9 mouse cellular contexts compared by ENCODE assay signal in the genomic region with DNA sequence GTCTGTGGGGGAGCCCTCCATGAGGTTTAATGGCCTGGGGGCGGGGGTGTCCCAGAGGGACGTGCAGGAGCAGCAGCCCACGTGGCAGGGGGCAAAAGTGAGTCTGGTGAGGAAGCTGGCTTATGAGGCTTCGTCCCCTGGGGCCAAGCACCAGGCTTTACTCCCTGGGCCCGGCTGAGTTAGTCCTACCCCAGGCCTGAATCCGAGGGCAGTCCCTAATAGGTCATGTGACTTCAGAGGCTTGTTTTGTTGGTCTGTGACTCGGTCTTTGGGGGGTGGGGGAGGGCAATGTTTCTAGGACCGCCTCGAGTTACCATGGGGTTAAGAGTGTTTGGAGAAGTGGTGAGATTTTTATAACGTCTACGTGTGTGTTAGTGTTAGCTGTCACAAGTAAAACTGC. TPM values are rescaled to one million over a fixed set of nuclear protein-coding genes. Genes with fewer than 3 reads are reported as not detected.
DNase-seq lines count a peak whose midpoint lies in the region; ATAC-seq and TF ChIP-seq lines count a peak whose summit lies in the region.
"Had no signal": no experiment of that assay in that cellular context is flagged by ENCODE, and none has a peak within 500 bp of the region (broad histone marks: within the 10 kb centered on the region; RNA-seq: fewer than 3 reads in every experiment).

No protein-coding gene starts in this region.

- H3K36me3 ChIP-seq in heart, embryonic 16.5 days (ENCODE audit: control insufficient read depth, insufficient read depth) = no peaks in the 10 kb centered on the region
- H3K36me3 ChIP-seq in embryonic facial prominence, embryonic 14.5 days (ENCODE audit: control insufficient read depth, insufficient read depth, low read length) = no peaks in the 10 kb centered on the region
- no peaks in the 10 kb centered on the region for H3K36me3 ChIP-seq in myocyte (ENCODE audit: control insufficient read depth, insufficient read depth)
- H3K36me3 ChIP-seq: G1E had no signal

- H3ac ChIP-seq in myocyte (ENCODE audit: control insufficient read depth, insufficient read length) = no peak overlapping the region

- peak overlapping the region; percentile 31 for H3K4me2 ChIP-seq in heart, embryonic 16.5 days (ENCODE audit: low read depth, low read length)
- 0 out of 2 replicates have a peak overlapping the region, but pooled peaks have one; percentile 5 for H3K4me2 ChIP-seq in embryonic facial prominence, embryonic 14.5 days (ENCODE audit: low read depth, low read length)
- H3K4me2 ChIP-seq in myocyte (ENCODE audit: low read depth) = peak overlapping the region; percentile 19

- TF ChIP-seq POLR2A in myocyte (IDR thresholded peaks at IDR 0.05; ENCODE audit: insufficient read length, low read depth) = no peak

- H3K79me2 ChIP-seq in myocyte (ENCODE audit: control insufficient read depth, insufficient read depth) = no peaks in the 10 kb centered on the region

- no peak for ATAC-seq in heart, embryonic 16.5 days (replicated peaks; ENCODE audit: extremely low read depth, insufficient read depth, low FRiP score)
- ATAC-seq in embryonic facial prominence, embryonic 14.5 days (ENCODE audit: low read depth) = peak; percentile 4; the same call in 1 of the 2 replicates

- H3K27ac ChIP-seq in heart, embryonic 16.5 days (ENCODE audit: low read length) = no peak overlapping the region
- no peak overlapping the region for H3K27ac ChIP-seq in embryonic facial prominence, embryonic 14.5 days (replicated peaks; ENCODE audit: low read depth, low read length)

- WGBS in heart, embryonic 16.5 days = 35% methylated on average over 11 of the region's 11 CpGs
- WGBS in embryonic facial prominence, embryonic 14.5 days = 28% methylated on average over 11 of the region's 11 CpGs

- intact Hi-C loops in heart, postnatal 25 days (cut with DNase I) = loop anchor here (1.0 kb wide), 1 partner anchor 100 kb away; no protein-coding TSS in a partner anchor

- no peak for DNase-seq in heart, postnatal 25 days (ENCODE audit: low spot score)
- no peak for DNase-seq in embryonic facial prominence, embryonic 14.5 days (ENCODE audit: low spot score)
- DNase-seq in kidney, postnatal 14 days = peak; percentile 24
- DNase-seq in thymus, postnatal 0 days (ENCODE audit: low spot score) = no peak
- DNase-seq in urinary bladder, postnatal 14 days (ENCODE audit: low spot score) = no peak
- DNase-seq in adrenal gland, postnatal 4 days (ENCODE audit: low spot score in 2 of 2) = no peak

- peaks cover 7% of the 10 kb centered on the region for H3K4me1 ChIP-seq in heart, embryonic 16.5 days (ENCODE audit: control insufficient read depth, insufficient read depth, low read length)
- 0 out of 2 replicates have a peak, but pooled peaks cover 5% of the 10 kb centered on the region for H3K4me1 ChIP-seq in embryonic facial prominence, embryonic 14.5 days (ENCODE audit: control insufficient read depth, insufficient read depth, low read length)

- H3K27me3 ChIP-seq in heart, embryonic 16.5 days (ENCODE audit: control insufficient read depth, insufficient read depth, low read length) = no peaks in the 10 kb centered on the region
- no peaks in the 10 kb centered on the region for H3K27me3 ChIP-seq in embryonic facial prominence, embryonic 14.5 days (replicated peaks; ENCODE audit: control insufficient read depth, insufficient read depth, low read length)
- peaks cover 10% of the 10 kb centered on the region for H3K27me3 ChIP-seq in myocyte (ENCODE audit: control insufficient read depth, insufficient read depth, insufficient read length)

- no peak overlapping the region for H3K9ac ChIP-seq in heart, embryonic 16.5 days (ENCODE audit: low read length)
- H3K9ac ChIP-seq in embryonic facial prominence, embryonic 14.5 days (ENCODE audit: low read depth, low read length) = no peak overlapping the region

- H3K4me3 ChIP-seq in heart, embryonic 16.5 days (ENCODE audit: low read length) = no peak overlapping the region
- no peak overlapping the region for H3K4me3 ChIP-seq in embryonic facial prominence, embryonic 14.5 days (ENCODE audit: low read depth, low read length)
- no peak overlapping the region for H3K4me3 ChIP-seq in myocyte

- H3K9me3 ChIP-seq in heart, embryonic 16.5 days (replicated peaks; ENCODE audit: control insufficient read depth, low read length) = peaks cover 7% of the 10 kb centered on the region
- peaks cover 9% of the 10 kb centered on the region; the same call in 1 of the 2 replicates for H3K9me3 ChIP-seq in embryonic facial prominence, embryonic 14.5 days (ENCODE audit: control insufficient read depth, low read length)
- H3K9me3 ChIP-seq: G1E had no signal

TF ChIP-seq in myocyte, 11 proteins besides CTCF, POLR2A, EP300 and RAD21:
- TF ChIP-seq SRF (IDR thresholded peaks at IDR 0.05; ENCODE audit: control insufficient read depth, insufficient read length, low read depth) (no peak), CEBPB (IDR thresholded peaks at IDR 0.05; ENCODE audit: insufficient read depth, poor library complexity, severe bottlenecking) (no peak), E2F4 (IDR thresholded peaks at IDR 0.05; ENCODE audit: insufficient read depth) (no peak), MAX (IDR thresholded peaks at IDR 0.05; ENCODE audit: low read depth) (no peak), POLR2AphosphoS2 (IDR thresholded peaks at IDR 0.05; ENCODE audit: insufficient read length, low read depth) (no peak), USF1 (IDR thresholded peaks at IDR 0.05; ENCODE audit: low read depth) (no peak), MYOD1 (IDR thresholded peaks at IDR 0.05; ENCODE audit: control insufficient read depth in 1 of 3, insufficient read length in 2 of 3, low read depth in 2 of 3) (no peak), MYOG (IDR thresholded peaks at IDR 0.05; ENCODE audit: control insufficient read depth in 1 of 3, insufficient read depth in 1 of 3, insufficient read length in 2 of 3, low read depth in 2 of 3) (no peak), REST (IDR thresholded peaks at IDR 0.05; ENCODE audit: insufficient read depth, insufficient read length) (no peak), TCF12 (IDR thresholded peaks at IDR 0.05; ENCODE audit: insufficient read depth, poor library complexity, severe bottlenecking) (no peak), TCF3 (IDR thresholded peaks at IDR 0.05; ENCODE audit: insufficient read length, low read depth) (no peak)
TF ChIP-seq in myocyte: peak in this region for 0.

RNA-seq across cellular contexts. Expression of a gene that starts 57.1 kb away (rescaled TPM):
- polyA plus RNA-seq in heart, embryonic 16.5 days (2015; fragmentation: Nextera tagmentation; extraction: Ambion mirVana) = 3.0 and 4.0 TPM in 2 replicates
- under 1 TPM; 0.05 to 0.31 TPM for total RNA-seq in heart, postnatal 25 days (2021)
- 5.9 and 6.8 TPM in 2 replicates for polyA plus RNA-seq in embryonic facial prominence, embryonic 14.5 days (2014; fragmentation: Nextera tagmentation; extraction: Ambion mirVana)
- 0.17 TPM for polyA plus RNA-seq in myocyte (2012; fragmentation: generic; extraction: Trizol)
- 1.9 and 2.4 TPM in 2 replicates for polyA plus RNA-seq in thymus, postnatal 0 days (2015; fragmentation: Nextera tagmentation; extraction: Ambion mirVana)
- 1 to 10 TPM; 1.4 to 2.0 TPM for total RNA-seq in adrenal gland, postnatal 4 days (2021)
- polyA plus RNA-seq: G1E had no signal
